Mouse (Mus musculus) mouse embryonic stem cell (cell line): ENCODE measurements around the gene Evc.

ENCODE experiments used
- in situ Hi-C, 2 experiments: fragments of 300-500 bp; cut with MboI; formaldehyde crosslinking; loops; 1 replicate in 1 of 2; 3 replicates in 1 of 2; pipeline ENCODE4 v1.14.3; 2019 to 2020; ENCODE audit warnings: low sequenced_read_pairs in 2 of 2, low pct_unique_long_range_greater_than_20kb in 1 of 2, mixed read lengths in 1 of 2; ENCODE audit not compliant: unreplicated experiment in 1 of 2

Gene Evc

GRCm38 (mm10) chr5:37336485-37337105 lies at the start of gene Evc:
Evc (minus strand) TSS chr5:37336894.
- in situ Hi-C loops: no loop called here

- in situ Hi-C loops: no loop called here
These were observed 46.9 kb upstream of the Evc start for GRCm38 (mm10) chr5:37383570-37383969.

GRCm38 (mm10) chr5:37380641-37381040 lies 43.9 kb upstream of the Evc start:
- in situ Hi-C loops: no loop called here

- in situ Hi-C loops: no loop called here
These were observed 40.7 kb upstream of the Evc start for GRCm38 (mm10) chr5:37377376-37377775.

GRCm38 (mm10) chr5:37368796-37369195 lies 32.1 kb upstream of the Evc start:
- in situ Hi-C loops: no loop called here

DNA sequence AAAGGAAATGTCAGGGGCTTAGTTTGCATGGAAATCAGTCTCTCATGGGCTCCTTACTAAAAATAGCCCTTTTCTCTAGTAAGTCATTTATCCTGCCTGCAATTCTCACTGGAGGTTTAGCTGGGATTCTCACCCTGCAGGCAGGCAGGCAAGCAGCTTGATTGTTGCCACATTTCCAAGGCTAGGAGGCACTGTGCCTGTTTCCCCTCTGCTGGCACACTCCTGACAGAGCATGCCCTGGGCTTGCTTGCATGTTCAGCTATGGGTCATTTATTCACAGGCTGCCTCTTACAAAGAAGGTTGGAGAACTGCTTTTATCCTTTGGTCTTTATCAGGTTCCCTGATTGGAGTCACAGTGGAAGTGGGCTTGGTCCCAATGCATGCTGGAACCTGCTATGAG lies 29.1 kb upstream of the Evc start:
- in situ Hi-C loops: no loop called here

- in situ Hi-C loops: no loop called here
These were observed 26.6 kb upstream of the Evc start for GRCm38 (mm10) chr5:37363284-37363683.

DNA sequence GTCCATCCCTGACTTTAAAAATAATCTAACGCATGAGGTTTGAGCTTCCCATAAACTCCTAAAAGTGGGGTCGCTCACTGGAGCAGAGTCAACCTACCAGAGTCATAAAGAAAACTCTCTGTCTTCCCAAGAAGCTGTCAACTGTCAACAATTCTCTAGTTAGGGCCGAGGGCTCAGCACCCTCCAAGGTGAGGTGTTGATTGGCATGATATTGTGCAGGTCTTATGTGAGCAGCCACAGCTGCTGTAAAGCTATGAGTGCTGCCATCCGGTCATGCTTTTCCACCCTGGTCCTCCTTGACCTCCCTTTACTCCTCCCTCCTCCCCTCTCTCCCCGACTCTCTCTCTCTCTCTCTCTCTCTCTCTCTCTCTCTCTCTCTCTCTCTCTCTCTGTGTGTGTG lies 25.9 kb upstream of the Evc start:
- in situ Hi-C loops: no loop called here

DNA sequence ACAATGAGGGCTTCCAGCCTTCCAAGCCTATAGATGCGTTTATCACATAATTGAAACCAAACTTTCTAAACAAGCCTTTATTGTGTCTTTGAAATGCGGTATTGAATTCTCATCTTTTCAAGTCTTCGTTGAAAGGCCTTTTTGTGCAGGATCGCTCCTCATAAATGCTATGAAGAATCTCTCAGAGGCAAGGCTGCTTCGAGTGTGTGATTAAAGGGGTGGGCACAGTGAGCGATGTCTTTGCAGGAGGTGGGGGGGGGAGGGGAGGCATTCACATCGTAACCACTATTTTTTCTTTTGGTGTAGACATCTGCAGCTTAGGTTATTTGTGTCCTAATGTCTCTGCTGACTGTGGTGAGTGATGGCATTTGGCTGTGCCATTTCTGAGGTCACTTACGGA lies 19.3 kb upstream of the Evc start:
- in situ Hi-C loops: no loop called here

DNA sequence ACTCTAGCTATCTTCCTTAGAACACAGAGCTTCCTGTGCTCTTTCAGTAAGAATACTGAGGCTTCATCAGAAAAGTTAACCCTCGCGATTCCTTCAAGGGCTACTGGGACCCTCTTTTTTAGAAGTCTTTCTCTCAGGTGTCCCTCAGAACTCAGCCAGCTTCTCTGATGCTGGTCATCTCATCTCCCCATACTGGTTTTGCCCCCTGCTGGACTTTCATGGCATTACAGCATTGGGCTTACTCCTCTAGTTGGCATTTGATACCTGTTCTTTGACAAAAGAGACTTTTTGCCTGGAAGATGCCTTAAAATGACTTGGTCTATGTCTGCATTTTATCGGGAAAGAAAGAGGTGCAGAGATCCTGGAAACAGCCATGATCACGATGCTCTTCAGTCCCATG lies 17.7 kb upstream of the Evc start:
- in situ Hi-C loops: no loop called here

GRCm38 (mm10) chr5:37351791-37352190 lies 15.1 kb upstream of the Evc start:
- in situ Hi-C loops: no loop called here

- in situ Hi-C loops: no loop called here
These were observed 7.3 kb upstream of the Evc start for GRCm38 (mm10) chr5:37343962-37344361.

GRCm38 (mm10) chr5:37338288-37338687 lies 1.6 kb upstream of the Evc start, which contains the start of gene Evc2:
Evc2 (plus strand) TSS chr5:37338499.
- in situ Hi-C loops: no loop called here

GRCm38 (mm10) chr5:37337696-37338095 lies 1.0 kb upstream of the Evc start:
- in situ Hi-C loops: no loop called here

GRCm38 (mm10) chr5:37335061-37335460 lies 1.6 kb downstream of the Evc start:
- in situ Hi-C loops: no loop called here

- in situ Hi-C loops: no loop called here
These were observed 4.6 kb downstream of the Evc start for GRCm38 (mm10) chr5:37332066-37332465.

- in situ Hi-C loops: no loop called here
These were observed 5.6 kb downstream of the Evc start for GRCm38 (mm10) chr5:37331133-37331505.

- in situ Hi-C loops: no loop called here
These were observed 6.1 kb downstream of the Evc start for GRCm38 (mm10) chr5:37330449-37331132.

- in situ Hi-C loops: no loop called here
These were observed 10.0 kb downstream of the Evc start for GRCm38 (mm10) chr5:37326675-37327074.

GRCm38 (mm10) chr5:37320761-37321160 lies 15.9 kb downstream of the Evc start:
- in situ Hi-C loops: no loop called here
